Mouse (Mus musculus) kidney, postnatal 14 days (tissue): ENCODE data around the gene 4931422A03Rik.
"Not testable (repeated sequence)": the region's sequence is repeated elsewhere in the genome, so short reads cannot be mapped to it uniquely, and the experiment has no call there.

Source experiments
- DNase-seq: peaks from one replicate; pipeline ENCODE4 v3.0.0; 2022; ENCODE audit warnings: mixed read lengths

Gene 4931422A03Rik

GRCm38 (mm10) chr2:104028139-104028723 is at the start of gene 4931422A03Rik:
Gene 4931422A03Rik (minus strand): TSS chr2:104028361.
- no peak for DNase-seq

DNA sequence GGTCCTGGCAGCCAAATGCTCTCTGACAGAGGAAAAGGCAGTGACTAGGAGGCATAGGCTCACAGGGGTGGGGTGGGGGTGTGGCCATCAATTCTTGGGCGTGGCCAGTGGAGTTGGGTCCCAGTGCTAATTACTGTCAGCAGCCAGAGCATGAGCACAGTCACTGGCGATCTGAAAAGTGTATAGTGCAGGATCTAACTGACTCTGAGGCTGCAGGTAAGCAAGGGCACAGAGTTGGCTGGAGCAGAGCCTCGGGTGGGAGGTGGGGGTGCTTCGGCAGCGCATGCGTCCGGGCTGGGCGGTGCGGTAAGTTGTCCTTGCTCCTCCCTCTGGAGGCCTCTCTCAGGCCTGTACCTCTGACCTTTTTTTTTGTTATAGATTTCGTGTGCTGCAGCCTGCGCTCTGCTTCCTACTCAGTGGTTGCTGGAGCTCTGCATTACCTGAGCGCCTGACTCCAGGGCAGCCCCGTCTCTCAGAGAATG is 41.6 kb upstream of the 4931422A03Rik start, which contains the start of gene Cd59b:
TSS of gene Cd59b (plus strand) at position 146 of the 482 bp plus-strand sequence.
- DNase-seq = peak; percentile 69

GRCm38 (mm10) chr2:104068450-104068849 is 40.3 kb upstream of the 4931422A03Rik start, which contains the start of gene Gm10799:
Gene Gm10799 (minus strand): TSS chr2:104068550.
- DNase-seq = not testable (repeated sequence)

- not testable (repeated sequence) for DNase-seq
Measured at GRCm38 (mm10) chr2:104065526-104065925, 37.4 kb upstream of the 4931422A03Rik start, which contains the start of gene Gm10912. Gene Gm10912 (plus strand): TSS chr2:104065826.

DNA sequence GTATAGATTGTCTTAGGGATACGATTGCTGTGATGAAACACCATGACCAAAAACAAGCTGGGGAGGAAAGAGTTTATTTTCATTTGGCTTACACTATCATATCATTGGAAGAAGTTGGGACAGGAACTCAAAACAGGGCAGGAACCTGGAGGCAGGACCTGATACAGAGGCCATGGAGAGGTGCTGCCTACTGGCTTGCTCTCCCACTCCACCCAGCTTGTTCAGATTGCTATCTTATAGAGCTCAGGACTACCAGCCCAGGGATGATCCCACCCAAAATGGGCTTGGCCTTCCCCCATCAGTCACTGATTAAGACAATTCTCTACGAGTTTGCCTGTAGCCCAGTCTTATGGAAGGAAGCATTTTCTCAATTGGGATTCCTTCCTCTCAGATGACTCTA is 36.0 kb upstream of the 4931422A03Rik start:
- no peak for DNase-seq

GRCm38 (mm10) chr2:104062665-104063064 is 34.5 kb upstream of the 4931422A03Rik start:
- no peak for DNase-seq

DNA sequence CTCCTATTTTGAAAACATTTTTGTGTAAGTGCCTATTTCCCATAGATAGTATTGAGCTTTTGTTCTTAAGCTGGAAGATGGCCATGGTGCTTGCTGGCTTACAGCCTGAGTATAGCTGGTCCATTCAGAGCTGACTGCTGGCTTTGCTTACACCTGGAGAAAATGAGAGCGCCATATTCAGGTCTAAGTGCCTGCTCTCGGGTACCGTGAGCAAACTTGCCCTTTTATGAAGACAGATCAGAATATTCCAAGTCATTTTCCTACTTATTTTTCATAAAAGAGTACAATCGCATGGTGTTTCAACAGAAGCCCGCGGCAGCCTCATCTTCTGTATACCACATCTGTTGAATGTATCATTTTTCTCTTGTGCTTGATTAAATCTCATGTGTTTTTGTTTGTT is 32.8 kb upstream of the 4931422A03Rik start:
- no peak for DNase-seq

GRCm38 (mm10) chr2:104059786-104060185 is 31.6 kb upstream of the 4931422A03Rik start:
- DNase-seq = no peak

DNA sequence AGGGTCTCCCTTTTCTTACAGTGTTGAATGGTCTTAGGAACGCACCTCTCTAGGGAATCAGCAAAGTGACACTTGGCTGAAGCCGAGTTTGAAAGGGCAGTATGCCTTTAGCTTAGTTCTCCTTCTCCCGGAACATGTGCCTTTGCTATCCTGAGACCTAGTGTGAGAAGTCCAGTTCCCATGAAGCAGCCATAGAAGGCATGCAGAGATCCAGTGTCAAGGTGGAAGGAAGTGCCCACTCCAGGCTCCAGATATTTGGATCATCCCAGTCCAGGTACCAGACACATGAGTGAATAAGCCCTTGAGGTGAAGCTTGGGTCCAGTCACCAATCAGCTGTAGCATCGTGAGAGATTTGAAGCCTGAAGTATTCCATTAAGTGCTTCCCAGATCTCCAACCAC is 30.8 kb upstream of the 4931422A03Rik start:
- no peak for DNase-seq

GRCm38 (mm10) chr2:104058381-104058780 is 30.2 kb upstream of the 4931422A03Rik start:
- no peak for DNase-seq

GRCm38 (mm10) chr2:104044479-104045080 is 16.4 kb upstream of the 4931422A03Rik start:
- peak; percentile 38 for DNase-seq

DNA sequence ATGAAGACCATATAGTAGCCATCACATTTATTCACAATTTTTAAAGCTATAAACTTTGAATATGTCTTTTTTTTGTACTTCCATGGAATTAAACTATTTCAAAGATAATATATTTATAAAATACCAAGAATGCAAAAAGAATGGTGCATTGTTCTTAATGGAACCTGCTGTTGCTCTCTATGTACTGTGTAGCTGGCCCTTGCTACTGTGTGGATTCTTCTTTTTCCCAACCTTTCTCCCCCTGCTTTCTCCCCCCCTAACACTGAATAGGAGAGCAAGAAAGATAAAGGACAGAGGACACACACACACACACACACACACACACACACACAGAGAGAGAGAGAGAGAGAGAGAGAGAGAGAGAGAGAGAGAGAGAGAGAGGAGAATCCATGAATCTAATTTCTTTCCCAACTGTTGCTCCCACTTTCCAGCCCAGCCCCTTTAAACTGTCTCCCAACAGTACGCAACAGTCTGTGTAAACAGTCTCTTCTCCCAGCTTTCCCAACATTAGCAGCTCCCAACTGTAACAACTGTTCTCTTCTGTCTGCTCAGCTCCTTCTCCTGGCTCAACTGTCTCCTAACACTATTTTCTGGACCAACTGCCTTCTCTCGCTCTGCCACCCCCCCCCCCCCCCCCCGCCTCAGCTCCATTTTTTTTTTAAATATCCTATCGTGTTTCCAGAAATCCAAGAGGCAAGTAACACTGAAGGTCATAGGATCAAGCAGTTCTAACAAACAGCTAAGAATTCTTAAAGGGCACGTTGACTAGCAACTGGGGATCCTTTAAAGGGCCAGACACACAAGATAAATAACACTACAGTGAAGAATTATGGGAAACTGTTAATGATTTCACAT is 15.7 kb upstream of the 4931422A03Rik start:
- no peak for DNase-seq

DNA sequence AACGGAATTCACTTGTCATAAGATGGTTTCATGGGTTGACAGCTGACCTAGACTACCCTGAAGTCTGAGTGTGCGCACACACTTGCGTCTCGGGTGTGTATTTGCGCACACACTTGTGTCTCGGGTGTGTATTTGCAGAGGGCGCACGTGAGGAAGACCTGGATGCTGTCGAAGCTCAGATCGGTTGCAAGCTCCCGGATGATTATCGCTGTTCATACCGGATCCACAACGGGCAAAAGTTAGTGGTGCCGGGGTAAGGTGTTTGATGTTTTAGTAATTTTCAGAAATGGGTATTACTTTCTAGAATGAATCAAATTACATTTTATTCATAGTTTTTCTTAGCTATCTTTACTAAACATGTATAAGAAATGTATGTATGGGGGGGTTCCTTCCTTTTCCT is 14.6 kb upstream of the 4931422A03Rik start:
- no peak for DNase-seq

GRCm38 (mm10) chr2:104041632-104042031 is 13.5 kb upstream of the 4931422A03Rik start:
- no peak for DNase-seq

DNA sequence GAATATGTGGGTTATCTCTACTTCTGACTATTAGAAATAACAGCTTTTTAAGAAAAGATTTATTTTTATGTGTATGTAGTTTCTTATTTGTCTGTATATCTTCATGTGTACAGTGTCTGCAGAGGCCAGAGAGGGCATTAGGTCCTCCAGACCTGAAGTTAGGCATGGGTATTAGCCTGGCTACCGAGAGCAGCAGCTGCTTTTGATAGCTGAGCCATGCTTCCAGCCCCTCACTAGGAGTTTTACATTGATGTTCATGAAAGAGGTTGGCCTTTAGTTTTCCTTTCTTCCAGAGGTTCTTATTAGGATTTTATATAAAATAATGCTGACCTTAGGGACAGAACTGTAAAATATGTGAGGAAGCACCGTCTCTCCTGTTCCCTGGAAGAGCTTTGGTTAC is 10.1 kb upstream of the 4931422A03Rik start:
- DNase-seq = no peak

DNA sequence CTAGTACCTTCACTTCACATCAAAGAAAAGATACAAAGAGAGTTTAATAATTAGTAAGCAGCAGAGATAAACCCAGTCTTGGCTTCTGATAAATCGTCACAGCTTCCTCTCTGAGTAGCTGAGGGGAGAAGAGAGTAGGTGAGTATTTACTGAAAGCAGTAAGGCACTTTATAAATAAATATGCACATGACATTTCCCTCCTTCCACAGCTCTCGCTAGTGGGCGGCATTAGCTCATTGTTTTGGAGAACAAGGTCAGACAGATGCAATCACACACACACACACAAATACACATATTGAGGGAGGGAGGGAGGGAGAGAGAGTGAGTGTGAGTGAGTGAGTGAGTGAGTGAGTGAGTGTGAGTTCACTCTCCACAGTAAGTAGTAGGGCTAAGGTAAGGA is 8.2 kb upstream of the 4931422A03Rik start:
- DNase-seq = no peak

GRCm38 (mm10) chr2:104035595-104035994 is 7.4 kb upstream of the 4931422A03Rik start:
- no peak for DNase-seq

DNA sequence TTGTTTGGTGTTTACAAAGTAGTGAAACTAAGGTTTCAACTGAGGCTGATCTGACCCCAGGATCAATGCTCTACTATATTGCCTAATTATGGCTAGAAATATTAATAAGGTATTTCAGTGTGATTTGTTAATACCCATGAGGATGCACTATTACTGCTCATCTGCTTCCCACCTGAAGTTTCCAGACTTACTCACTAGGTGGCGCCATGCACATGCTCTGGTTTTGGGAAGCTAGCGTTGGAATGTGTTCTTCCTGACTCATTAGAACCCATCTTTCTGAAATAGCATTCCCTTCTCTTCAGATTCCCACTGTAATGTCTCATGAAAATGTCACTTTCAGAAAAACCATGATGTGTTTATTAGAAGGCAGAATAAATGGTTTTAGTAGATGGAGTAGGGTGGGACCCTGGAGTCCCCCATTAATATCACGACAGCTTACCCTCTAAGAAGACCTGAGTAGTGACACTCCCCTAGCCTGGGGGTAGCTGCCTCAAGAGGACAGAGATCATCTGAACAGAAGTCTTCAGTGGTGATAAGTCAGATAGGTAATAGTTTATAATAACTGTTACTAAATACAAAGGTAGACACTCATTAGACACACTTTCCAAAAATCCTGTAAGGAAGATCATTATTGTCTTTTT is 6.8 kb upstream of the 4931422A03Rik start:
- peak; percentile 69 for DNase-seq

DNA sequence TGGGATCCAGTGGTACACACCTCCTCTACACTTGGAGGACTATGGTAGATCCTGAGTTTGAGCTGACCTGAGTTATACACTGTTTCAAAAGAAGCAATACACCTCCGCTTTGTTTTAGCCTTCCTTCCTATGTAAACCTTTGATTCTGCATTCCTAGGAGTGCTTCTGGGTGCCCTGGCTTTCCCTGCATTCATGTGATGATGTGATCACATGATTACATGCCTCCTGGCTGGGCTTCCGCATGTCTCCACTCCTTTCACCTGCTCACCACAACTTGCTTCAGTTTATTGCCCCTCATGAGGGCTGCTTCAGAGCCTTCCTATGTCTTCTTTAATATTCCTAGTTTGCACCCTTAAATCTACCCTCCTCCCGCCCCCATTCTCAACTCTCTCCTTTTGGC is 3.9 kb upstream of the 4931422A03Rik start:
- no peak for DNase-seq

DNA sequence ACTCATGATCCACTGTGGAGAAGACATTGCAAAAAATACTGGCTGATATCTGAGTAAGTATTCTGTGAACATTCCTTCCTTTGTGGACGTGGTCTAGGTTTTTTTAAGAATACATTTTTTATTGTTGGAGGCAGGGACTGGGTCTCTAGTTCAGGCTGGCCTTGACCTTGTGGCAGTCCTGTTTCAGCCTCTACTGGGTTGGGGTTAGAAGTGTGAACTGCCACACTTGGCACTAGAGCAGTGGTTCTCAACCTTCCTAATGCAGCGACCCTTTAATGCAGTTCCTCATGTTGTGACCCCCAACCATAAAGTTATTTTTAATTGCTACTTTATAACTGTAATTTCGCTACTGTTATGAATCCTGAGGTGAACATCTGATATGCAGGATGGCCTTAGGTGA is 2.2 kb upstream of the 4931422A03Rik start:
- DNase-seq = no peak

DNA sequence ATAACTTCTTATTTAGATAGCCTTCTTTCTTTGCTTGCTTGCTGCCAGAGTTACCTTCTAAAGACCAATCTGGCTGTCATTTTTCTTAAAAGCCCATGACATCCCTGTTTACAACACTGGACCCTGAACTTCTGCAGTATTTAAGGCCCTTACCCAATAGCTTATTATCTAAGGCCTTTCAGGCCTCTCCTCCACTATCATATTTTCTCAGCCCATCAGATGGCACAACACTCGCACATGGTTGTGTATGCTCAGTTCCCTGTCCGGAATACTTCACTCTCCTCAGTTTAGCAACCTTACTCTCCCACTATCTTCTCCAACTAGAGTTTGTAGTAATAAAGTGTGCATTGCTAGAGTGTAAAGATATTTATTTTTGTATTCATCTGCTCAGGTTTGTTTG is 913 bp upstream of the 4931422A03Rik start:
- DNase-seq = no peak

DNA sequence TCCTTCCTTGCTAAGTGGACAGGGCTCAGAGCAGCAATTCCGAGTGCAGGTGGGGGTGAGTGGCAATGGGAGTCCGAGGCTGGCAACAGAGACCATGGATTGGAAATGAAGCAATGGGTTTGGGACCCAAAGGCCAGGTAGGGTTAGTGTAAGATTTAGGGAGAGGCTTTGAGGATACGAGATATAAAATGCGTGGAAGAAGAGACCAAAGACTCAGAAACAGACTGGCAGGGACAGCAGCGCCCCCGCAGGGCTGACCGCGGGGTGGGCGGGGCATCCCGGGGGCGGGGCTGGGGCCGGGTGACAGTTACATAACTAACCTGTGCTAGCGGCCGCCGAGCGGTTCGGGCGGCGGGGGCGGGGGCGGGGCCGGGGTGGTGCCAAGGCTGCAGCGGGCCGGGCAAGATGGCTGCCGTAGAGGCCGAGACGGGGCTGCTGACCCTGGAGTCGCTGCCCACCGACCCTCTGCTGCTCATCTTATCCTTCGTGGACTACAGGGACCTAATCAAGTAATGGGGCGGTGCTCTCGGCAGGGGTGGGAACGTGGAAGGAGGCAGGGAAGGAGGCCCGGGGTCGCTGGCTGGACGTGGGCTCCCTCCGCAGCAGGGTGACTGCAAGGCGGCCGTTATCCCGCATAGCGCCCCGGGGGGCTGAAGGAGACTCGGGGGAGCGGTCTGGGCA is 563 bp downstream of the 4931422A03Rik start, which contains the start of gene Fbxo3:
TSS of gene Fbxo3 (plus strand) at position 264 of the 681 bp plus-strand sequence.
- peak; percentile 94 for DNase-seq
